Mouse (Mus musculus) lung, adult 2 months (tissue): Measurements from ENCODE around the gene Coq2.

Experiments
- CTCF ChIP-seq: fragments of 200-500 bp; IDR thresholded peaks from 2 replicates; pipeline ENCODE4 v1.5.1; 2011; ENCODE audit warnings: mild to moderate bottlenecking, low read length, control low read depth; ENCODE audit not compliant: insufficient read depth
- POLR2A ChIP-seq: fragments of 200-500 bp; IDR thresholded peaks from 2 replicates; pipeline ENCODE4 v1.6.1; 2011; ENCODE audit warnings: low read depth, mild to moderate bottlenecking, control low read depth, low read length, borderline replicate concordance; ENCODE audit errors: extremely low read depth

- TF ChIP-seq CTCF, result no peak
- no peak for TF ChIP-seq POLR2A
These were observed 35.1 kb upstream of the Coq2 start for GRCm38 (mm10) chr5:100710012-100710411.
